Mouse (Mus musculus): ENCODE data around the gene Btg4. TPM values are rescaled to one million over a fixed set of nuclear protein-coding genes. Genes with fewer than 3 reads are reported as not detected.

Btg4 gene
- polyA plus RNA-seq, 1 experiment from 2014 or later = not detected

GRCm38 (mm10) chr9:51165312-51166180, 104.8 kb downstream of the Btg4 start, which contains the start of gene Gm32742:
Gm32742 (minus strand) TSS chr9:51165517.
- WGBS = 53% methylated on average over 6 of the region's 6 CpGs
- no peak within 1 kb of the TSS for H3K9ac ChIP-seq (ENCODE audit: low read depth, low read length)
- ATAC-seq (ENCODE audit: low FRiP score, low TSS enrichment) = no peak
- H3K4me3 ChIP-seq (ENCODE audit: low read length) = no peak within 1 kb of the TSS
- no peaks in the 10 kb centered on the region for H3K4me1 ChIP-seq (ENCODE audit: control insufficient read depth, insufficient read depth, low read length)
- no peak within 1 kb of the TSS for H3K4me2 ChIP-seq (replicated peaks; ENCODE audit: low read depth, low read length)
- no peaks in the 10 kb centered on the region for H3K9me3 ChIP-seq (ENCODE audit: control insufficient read depth, low read length)
- H3K36me3 ChIP-seq (ENCODE audit: control insufficient read depth, insufficient read depth, low read length) = no peaks in the 10 kb centered on the region
- no peak within 1 kb of the TSS for H3K27ac ChIP-seq (ENCODE audit: low read depth, low read length)
- 0 out of 2 replicates have a peak, but pooled peaks cover 2% of the 10 kb centered on the region for H3K27me3 ChIP-seq (ENCODE audit: control insufficient read depth, insufficient read depth, low read length)

DNA sequence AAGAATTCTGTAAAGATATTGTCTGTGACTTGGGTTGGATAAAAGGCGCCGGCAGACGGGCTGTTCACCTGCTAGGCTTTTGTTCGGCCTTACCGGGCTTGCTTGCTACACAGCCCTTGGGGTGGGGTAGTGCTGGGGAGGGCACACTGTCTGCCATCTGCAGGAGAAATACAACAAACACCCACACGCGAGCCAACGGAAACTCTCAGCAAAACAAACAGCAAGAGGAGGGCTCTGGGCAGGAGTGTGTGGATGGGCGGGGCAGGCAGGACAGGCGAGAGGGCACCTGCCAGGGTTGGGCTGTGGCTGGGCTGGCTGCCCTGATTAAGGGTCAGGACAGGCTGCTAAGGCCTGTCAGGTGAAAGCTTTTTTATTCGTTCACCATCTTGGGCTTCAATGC, 107.3 kb downstream of the Btg4 start:
- Histone ChIP-seq H3K4me3 (ENCODE audit: low read length) (no peak overlapping the region), H3K9me3 (ENCODE audit: control insufficient read depth, low read length) (no peaks in the 10 kb centered on the region), H3K4me1 (ENCODE audit: control insufficient read depth, insufficient read depth, low read length) (no peaks in the 10 kb centered on the region), H3K9ac (ENCODE audit: low read depth, low read length) (no peak overlapping the region), H3K4me2 (replicated peaks; ENCODE audit: low read depth, low read length) (no peak overlapping the region), H3K36me3 (ENCODE audit: control insufficient read depth, insufficient read depth, low read length) (no peaks in the 10 kb centered on the region), H3K27ac (ENCODE audit: low read depth, low read length) (no peak overlapping the region), H3K27me3 (ENCODE audit: control insufficient read depth, insufficient read depth, low read length) (no peaks in the 10 kb centered on the region)
- no peak for ATAC-seq (ENCODE audit: low FRiP score, low TSS enrichment)
- 66% methylated on average over 11 of the region's 11 CpGs for WGBS

DNA sequence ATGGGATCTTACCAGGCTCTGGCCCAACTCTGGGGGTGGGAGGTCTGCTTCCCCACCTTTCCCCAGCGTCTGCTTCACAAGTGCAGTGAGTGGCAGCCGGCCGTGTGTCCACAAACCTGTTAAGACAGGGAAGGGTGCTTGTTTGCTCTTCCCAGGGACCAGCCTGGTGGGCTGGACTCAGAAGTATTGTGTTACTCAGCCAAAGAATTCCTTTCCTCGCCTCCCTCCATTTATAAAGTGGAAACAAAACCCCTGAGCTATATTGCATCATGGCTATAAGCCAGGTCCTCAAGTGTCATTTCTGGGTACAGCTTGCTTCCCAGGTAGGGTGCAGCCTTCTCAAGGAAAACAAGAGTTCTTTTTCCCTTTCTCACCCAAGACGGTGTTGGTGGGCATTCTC, 108.0 kb downstream of the Btg4 start:
- H3K27me3 ChIP-seq (ENCODE audit: control insufficient read depth, insufficient read depth, low read length) = no peaks in the 10 kb centered on the region
- H3K4me3 ChIP-seq (ENCODE audit: low read length) = no peak overlapping the region
- H3K9me3 ChIP-seq (ENCODE audit: control insufficient read depth, low read length) = no peaks in the 10 kb centered on the region
- 49% methylated on average over 5 of the region's 5 CpGs for WGBS
- H3K4me2 ChIP-seq (replicated peaks; ENCODE audit: low read depth, low read length) = no peak overlapping the region
- H3K27ac ChIP-seq (ENCODE audit: low read depth, low read length) = no peak overlapping the region
- H3K9ac ChIP-seq (ENCODE audit: low read depth, low read length) = no peak overlapping the region
- ATAC-seq (ENCODE audit: low FRiP score, low TSS enrichment) = no peak
- no peaks in the 10 kb centered on the region for H3K4me1 ChIP-seq (ENCODE audit: control insufficient read depth, insufficient read depth, low read length)
- H3K36me3 ChIP-seq (ENCODE audit: control insufficient read depth, insufficient read depth, low read length) = no peaks in the 10 kb centered on the region

DNA sequence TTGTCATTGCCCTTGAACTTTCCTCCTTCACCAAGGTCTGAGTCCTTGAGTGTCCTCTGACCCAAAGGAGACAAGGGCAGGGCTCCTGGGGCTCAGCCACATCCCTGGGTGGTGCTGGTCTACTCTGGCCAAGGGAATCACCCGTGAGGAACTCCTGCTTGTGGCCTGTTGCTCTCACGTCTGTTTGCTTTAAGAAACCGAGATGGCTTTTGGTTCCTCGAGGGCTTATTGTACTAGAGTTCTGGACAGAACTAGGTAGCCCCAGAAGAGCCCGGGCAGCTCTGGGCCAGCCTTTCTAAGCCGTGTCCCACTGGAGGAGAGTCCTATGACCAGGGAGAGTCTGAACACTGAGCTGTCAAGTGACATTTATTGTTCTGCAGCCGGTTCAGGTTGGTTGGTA, 108.4 kb downstream of the Btg4 start:
- H3K36me3 ChIP-seq (ENCODE audit: control insufficient read depth, insufficient read depth, low read length) = no peaks in the 10 kb centered on the region
- no peak overlapping the region for H3K4me2 ChIP-seq (replicated peaks; ENCODE audit: low read depth, low read length)
- H3K4me3 ChIP-seq (ENCODE audit: low read length) = no peak overlapping the region
- no peak overlapping the region for H3K9ac ChIP-seq (ENCODE audit: low read depth, low read length)
- 83% methylated on average over 7 of the region's 7 CpGs for WGBS
- no peaks in the 10 kb centered on the region for H3K9me3 ChIP-seq (ENCODE audit: control insufficient read depth, low read length)
- H3K27me3 ChIP-seq (ENCODE audit: control insufficient read depth, insufficient read depth, low read length) = no peaks in the 10 kb centered on the region
- no peak for ATAC-seq (ENCODE audit: low FRiP score, low TSS enrichment)
- H3K27ac ChIP-seq (ENCODE audit: low read depth, low read length) = no peak overlapping the region
- H3K4me1 ChIP-seq (ENCODE audit: control insufficient read depth, insufficient read depth, low read length) = no peaks in the 10 kb centered on the region

MicroRNA genes within 50 kb of the gene (microRNA counts, 519-probe panel; counts per million panel counts)
- microRNA mmu-miR-34b-3p (not detected), microRNA mmu-miR-34b-5p (not detected), microRNA mmu-miR-34c (not detected)

Small RNA genes lying within 50 kb of the gene (microRNA-seq; reads per million reads assigned to microRNA genes)
- 34.9 reads per million, percentile 42 among the genes with 10 or more reads in this experiment for gene Mir34b
- 693 reads per million, percentile 75 among the genes with 10 or more reads in this experiment for gene Mir34c

Other genes starting within 250 kb of the Btg4 start
- 43.1 and 89.4 TPM in 2 replicates for gene Ppp2r1b, start 215.6 kb upstream of the Btg4 start, polyA plus RNA-seq (2014; fragmentation: Nextera tagmentation; extraction: Ambion mirVana)
- gene Sik2, start 51.8 kb upstream of the Btg4 start, polyA plus RNA-seq (2014; fragmentation: Nextera tagmentation; extraction: Ambion mirVana) = 11.4 and 17.9 TPM in 2 replicates
- 5.4 and 7.6 TPM in 2 replicates for gene Layn, start 16.2 kb downstream of the Btg4 start, polyA plus RNA-seq (2014; fragmentation: Nextera tagmentation; extraction: Ambion mirVana)
- gene 4833427G06Rik, start 41.2 kb downstream of the Btg4 start, polyA plus RNA-seq (2014; fragmentation: Nextera tagmentation; extraction: Ambion mirVana) = not detected in 2 replicates
- 0.04 TPM in 1 of 2 replicates, not detected in the other for gene Gm32742, start 104.6 kb downstream of the Btg4 start, polyA plus RNA-seq (2014; fragmentation: Nextera tagmentation; extraction: Ambion mirVana)
- not detected in 2 replicates for gene Pou2af1, start 152.8 kb downstream of the Btg4 start, polyA plus RNA-seq (2014; fragmentation: Nextera tagmentation; extraction: Ambion mirVana)
- gene Colca2, start 217.7 kb downstream of the Btg4 start, polyA plus RNA-seq (2014; fragmentation: Nextera tagmentation; extraction: Ambion mirVana) = 2.8 and 5.2 TPM in 2 replicates